ENCODE assay signal across 8 mouse cellular contexts in genomic region chr2:83771155-83771812, GRCm38 (mm10). TPM values are rescaled to one million over a fixed set of nuclear protein-coding genes. Genes with fewer than 3 reads are reported as not detected.
DNase-seq lines count a peak whose midpoint lies in the region; ATAC-seq lines count a peak whose summit lies in the region.

No protein-coding gene starts in this region.

- H3K9me3 ChIP-seq in neural tube, embryonic 11.5 days (ENCODE audit: control insufficient read depth, low read length), result no peaks in the 10 kb centered on the region

- peaks cover 4% of the 10 kb centered on the region for H3K36me3 ChIP-seq in neural tube, embryonic 11.5 days (ENCODE audit: control insufficient read depth, insufficient read depth, low read length)

- 63% methylated on average over 7 of the region's 7 CpGs for WGBS in neural tube, embryonic 11.5 days

- no peak overlapping the region for H3K4me3 ChIP-seq in neural tube, embryonic 11.5 days (ENCODE audit: low read depth, low read length)

- no peak overlapping the region for H3K4me2 ChIP-seq in neural tube, embryonic 11.5 days (ENCODE audit: low read depth)

- no peak overlapping the region for H3K9ac ChIP-seq in neural tube, embryonic 11.5 days (ENCODE audit: low read length)

- H3K27me3 ChIP-seq in neural tube, embryonic 11.5 days (ENCODE audit: control insufficient read depth, insufficient read depth, low read length), result no peaks in the 10 kb centered on the region

- peak; percentile 63; the same call in 1 of the 2 replicates for ATAC-seq in neural tube, embryonic 11.5 days (ENCODE audit: insufficient read depth, low FRiP score, low TSS enrichment)

- H3K27ac ChIP-seq in neural tube, embryonic 11.5 days (ENCODE audit: low read depth, low read length), result no peak overlapping the region

- intact Hi-C loops in heart, postnatal 10 days (cut with DNase I), result loop anchor here (1.0 to 5.0 kb wide), 4 partner anchors 46 to 146 kb away; partner anchors contain the start of genes Itgav and Zc3h15

- H3K4me1 ChIP-seq in neural tube, embryonic 11.5 days (ENCODE audit: control insufficient read depth, insufficient read depth, low read length), result no peaks in the 10 kb centered on the region

- peak; percentile 36 for DNase-seq in neural tube, embryonic 11.5 days (ENCODE audit: low spot score)
- no peak for DNase-seq in neural tube, embryonic 10.5 days (ENCODE audit: extremely low spot score, low spot score)
- DNase-seq in adrenal gland, adult 8-10 months, result peak; percentile 38
- DNase-seq in embryo, embryonic 11.5 days (ENCODE audit: low read depth, low spot score), result peak; percentile 46
- peak; percentile 77 to 79 for DNase-seq in heart, postnatal 10 days
- DNase-seq in layer of hippocampus, adult 11-12 months (ENCODE audit: low spot score), result peak; percentile 80
- DNase-seq in lung, postnatal 4 days, result peak; percentile 42 to 72
- peak; percentile 60 for DNase-seq in thymus, postnatal 14 days

RNA-seq across cellular contexts. Expression of gene Fam171b, which starts 41.2 kb away (rescaled TPM):
- polyA plus RNA-seq in neural tube, embryonic 11.5 days (2014; fragmentation: Nextera tagmentation; extraction: Ambion mirVana), result 64.0 and 73.0 TPM in 2 replicates
- total RNA-seq in adrenal gland, adult 8-10 months (2022), result 1 to 10 TPM; 4.4 to 8.6 (median 6.0) TPM
- 1 to 10 TPM; 1.9 TPM for total RNA-seq in heart, postnatal 10 days (2021)

RNA-seq across cellular contexts. Expression of gene Itgav, which starts 47.1 kb away (rescaled TPM):
- polyA plus RNA-seq in neural tube, embryonic 11.5 days (2014; fragmentation: Nextera tagmentation; extraction: Ambion mirVana), result 46.7 and 55.8 TPM in 2 replicates
- 100 to 1,000 TPM; 115 to 144 (median 126) TPM for total RNA-seq in adrenal gland, adult 8-10 months (2022)
- total RNA-seq in heart, postnatal 10 days (2021), result 10 to 100 TPM; 53.7 to 56.0 TPM
